ENCODE assay signal across 8 mouse cellular contexts in the genomic region with DNA sequence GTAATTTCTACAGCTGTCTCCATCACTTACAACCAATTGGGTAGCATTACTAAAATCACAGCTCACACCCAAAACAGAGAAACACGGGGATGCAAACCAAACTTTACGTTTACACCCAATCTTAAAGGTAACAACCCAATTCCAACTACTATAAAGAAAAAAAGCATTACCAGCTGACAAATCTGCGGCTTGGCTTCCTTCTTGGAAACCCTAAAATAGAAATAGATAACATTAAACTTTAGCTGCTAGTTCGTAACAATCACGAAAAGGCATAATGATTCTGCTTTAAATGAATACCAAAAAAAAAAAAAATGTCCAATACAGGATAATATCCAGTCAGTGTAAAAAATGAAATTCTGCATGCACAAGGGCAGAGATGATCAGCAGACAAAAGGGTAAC. TPM values are rescaled to one million over a fixed set of nuclear protein-coding genes. Genes with fewer than 3 reads are reported as not detected.
A peak's percentile ranks its signal among the peaks of the same experiment; 100 is the strongest.
DNase-seq lines count a peak whose midpoint lies in the region; ATAC-seq lines count a peak whose summit lies in the region.

No protein-coding gene starts in this region.

- no peaks in the 10 kb centered on the region for H3K27me3 ChIP-seq in kidney, embryonic 14.5 days (ENCODE audit: control insufficient read depth, insufficient read depth, low read length)
- H3K27me3 ChIP-seq in hindbrain, embryonic 15.5 days = no peaks in the 10 kb centered on the region
- H3K27me3 ChIP-seq in midbrain, embryonic 14.5 days (ENCODE audit: control insufficient read depth, insufficient read depth, low read length) = no peaks in the 10 kb centered on the region

- no peak overlapping the region for H3K27ac ChIP-seq in kidney, embryonic 14.5 days (ENCODE audit: low read depth, low read length)
- no peak overlapping the region for H3K27ac ChIP-seq in brown adipose tissue, adult 24 weeks (replicated peaks; ENCODE audit: low read depth, low read length)
- no peak overlapping the region for H3K27ac ChIP-seq in hindbrain, embryonic 15.5 days (replicated peaks)
- no peak overlapping the region for H3K27ac ChIP-seq in midbrain, embryonic 14.5 days (replicated peaks; ENCODE audit: low read depth, low read length)

- peaks cover 29% of the 10 kb centered on the region for H3K36me3 ChIP-seq in kidney, embryonic 14.5 days (ENCODE audit: control insufficient read depth, insufficient read depth, low read length)
- peaks cover 22% of the 10 kb centered on the region for H3K36me3 ChIP-seq in hindbrain, embryonic 15.5 days
- H3K36me3 ChIP-seq in midbrain, embryonic 14.5 days (ENCODE audit: control insufficient read depth, insufficient read depth, low read length) = peaks cover 27% of the 10 kb centered on the region

- H3K4me2 ChIP-seq in kidney, embryonic 14.5 days (replicated peaks; ENCODE audit: low read depth, low read length) = peak overlapping the region; percentile 60
- H3K4me2 ChIP-seq in hindbrain, embryonic 15.5 days = peak overlapping the region; percentile 61
- peak overlapping the region; percentile 68 for H3K4me2 ChIP-seq in midbrain, embryonic 14.5 days (ENCODE audit: low read length)

- peak overlapping the region; percentile 98 for H3K4me3 ChIP-seq in kidney, embryonic 14.5 days (ENCODE audit: low read length)
- H3K4me3 ChIP-seq in brown adipose tissue, adult 24 weeks (ENCODE audit: insufficient read depth, low read depth, low read length) = peak overlapping the region; percentile 97
- H3K4me3 ChIP-seq in hindbrain, embryonic 15.5 days = peak overlapping the region; percentile 94
- H3K4me3 ChIP-seq in midbrain, embryonic 14.5 days (replicated peaks; ENCODE audit: low read depth, low read length) = peak overlapping the region; percentile 96

- DNase-seq in kidney, adult 8-10 months = no peak
- no peak for DNase-seq in midbrain, embryonic 14.5 days
- no peak for DNase-seq in cerebellum, adult 9-11 months
- no peak for DNase-seq in cerebellum, postnatal 14 days

- whole genome bisulfite sequencing in kidney, embryonic 14.5 days = 28% methylated on average over 5 of the region's 5 CpGs
- 33% methylated on average over 5 of the region's 5 CpGs for WGBS in hindbrain, embryonic 15.5 days
- 26% methylated on average over 5 of the region's 5 CpGs for WGBS in midbrain, embryonic 14.5 days

- no peaks in the 10 kb centered on the region for H3K9me3 ChIP-seq in kidney, embryonic 14.5 days (ENCODE audit: control insufficient read depth, low read length)
- H3K9me3 ChIP-seq in hindbrain, embryonic 15.5 days = no peaks in the 10 kb centered on the region
- no peaks in the 10 kb centered on the region for H3K9me3 ChIP-seq in midbrain, embryonic 14.5 days (ENCODE audit: control insufficient read depth, low read length)

- peaks cover 9% of the 10 kb centered on the region for H3K4me1 ChIP-seq in kidney, embryonic 14.5 days (ENCODE audit: control insufficient read depth, insufficient read depth, low read length)
- no peaks in the 10 kb centered on the region for H3K4me1 ChIP-seq in brown adipose tissue, adult 24 weeks (ENCODE audit: control insufficient read depth, insufficient read depth, insufficient read length, low read length)
- peaks cover 19% of the 10 kb centered on the region for H3K4me1 ChIP-seq in hindbrain, embryonic 15.5 days (replicated peaks)
- H3K4me1 ChIP-seq in midbrain, embryonic 14.5 days (ENCODE audit: control insufficient read depth, insufficient read depth, low read length) = peaks cover 10% of the 10 kb centered on the region

- ATAC-seq in kidney, embryonic 14.5 days (ENCODE audit: low FRiP score, low TSS enrichment) = no peak
- no peak for ATAC-seq in hindbrain, embryonic 15.5 days (ENCODE audit: low FRiP score, low read depth)
- no peak for ATAC-seq in midbrain, embryonic 14.5 days (ENCODE audit: low FRiP score, low TSS enrichment)
- no peak for ATAC-seq in inflammation-experienced regulatory T-cells, adult 6 months

- H3K9ac ChIP-seq in kidney, embryonic 14.5 days (ENCODE audit: low read depth, low read length) = peak overlapping the region; percentile 86
- H3K9ac ChIP-seq in hindbrain, embryonic 15.5 days = peak overlapping the region; percentile 81
- peak overlapping the region; percentile 84 for H3K9ac ChIP-seq in midbrain, embryonic 14.5 days (replicated peaks; ENCODE audit: low read length)

RNA-seq across cellular contexts. Expression of a gene that starts 0.8 kb away (rescaled TPM):
- polyA plus RNA-seq in kidney, embryonic 14.5 days (2014; fragmentation: Nextera tagmentation; extraction: Ambion mirVana) = 9.0 and 11.0 TPM in 2 replicates
- 7.8 and 10.9 TPM in 2 replicates for polyA plus RNA-seq in brown adipose tissue, adult 24 weeks (2012; ENCODE audit: insufficient read depth, insufficient read length, missing spikeins)
- polyA plus RNA-seq in hindbrain, embryonic 15.5 days (2015; fragmentation: Nextera tagmentation; extraction: Ambion mirVana) = 6.7 and 7.2 TPM in 2 replicates
- polyA plus RNA-seq in midbrain, embryonic 14.5 days (2014; fragmentation: Nextera tagmentation; extraction: Ambion mirVana) = 7.5 and 10.0 TPM in 2 replicates
- 10 to 100 TPM in 2 of 3 experiments, 1 to 10 TPM in 1; 5.0 to 15.1 (median 10.5) TPM for polyA plus RNA-seq in inflammation-experienced regulatory T-cells, adult 6 months (2017; shearing (Covaris generic))

RNA-seq across cellular contexts. Expression of a gene that starts 23.6 kb away (rescaled TPM):
- polyA plus RNA-seq in kidney, embryonic 14.5 days (2014; fragmentation: Nextera tagmentation; extraction: Ambion mirVana) = 7.4 and 16.1 TPM in 2 replicates
- polyA plus RNA-seq in brown adipose tissue, adult 24 weeks (2012; ENCODE audit: insufficient read depth, insufficient read length, missing spikeins) = 0.24 TPM in 1 of 2 replicates, not detected in the other
- polyA plus RNA-seq in hindbrain, embryonic 15.5 days (2015; fragmentation: Nextera tagmentation; extraction: Ambion mirVana) = 0.72 and 0.75 TPM in 2 replicates
- 0.53 and 0.92 TPM in 2 replicates for polyA plus RNA-seq in midbrain, embryonic 14.5 days (2014; fragmentation: Nextera tagmentation; extraction: Ambion mirVana)
- polyA plus RNA-seq in inflammation-experienced regulatory T-cells, adult 6 months (2017; shearing (Covaris generic)) = 1 to 10 TPM; 3.9 to 6.5 (median 5.1) TPM

RNA-seq across cellular contexts. Expression of a gene that starts 38.5 kb away (rescaled TPM):
- polyA plus RNA-seq in kidney, embryonic 14.5 days (2014; fragmentation: Nextera tagmentation; extraction: Ambion mirVana) = 13.1 and 16.0 TPM in 2 replicates
- 2.9 and 3.9 TPM in 2 replicates for polyA plus RNA-seq in brown adipose tissue, adult 24 weeks (2012; ENCODE audit: insufficient read depth, insufficient read length, missing spikeins)
- 11.1 and 11.8 TPM in 2 replicates for polyA plus RNA-seq in hindbrain, embryonic 15.5 days (2015; fragmentation: Nextera tagmentation; extraction: Ambion mirVana)
- 10.4 and 15.4 TPM in 2 replicates for polyA plus RNA-seq in midbrain, embryonic 14.5 days (2014; fragmentation: Nextera tagmentation; extraction: Ambion mirVana)
- polyA plus RNA-seq in inflammation-experienced regulatory T-cells, adult 6 months (2017; shearing (Covaris generic)) = 10 to 100 TPM in 2 of 3 experiments, 1 to 10 TPM in 1; 8.2 to 16.0 (median 15.3) TPM
